Mouse (Mus musculus) MEL (cell line): ENCODE measurements at regions not wholly inside any gene's neighbourhood (a gene's known extent, or its start where the extent isn't known, plus 50 kb on each side); places are given as distances from the start of the nearest gene placed in this dataset.
"Not testable (repeated sequence)": the region's sequence is repeated elsewhere in the genome, so short reads cannot be mapped to it uniquely, and the experiment has no call there.

Experiments
- DNase-seq: peaks from one replicate; pipeline ENCODE4 v3.0.0; 2011; ENCODE audit warnings: low read depth, low spot score
- H3K27ac ChIP-seq: 2 replicates; pipeline ENCODE4 v1.5.1; 2012; ENCODE audit warnings: low read depth, mild to moderate bottlenecking, control low read depth, low read length, moderate library complexity; ENCODE audit not compliant: control insufficient read depth
- H3K27me3 ChIP-seq, 2 experiments: fragments of 150-350 bp in 1 of 2; sonication (generic) in 1 of 2; 2 replicates each; pipeline ENCODE4 v1.6.1; 2012; ENCODE audit warnings: low read length in 2 of 2, mild to moderate bottlenecking in 2 of 2, improper control_type of control experiment in 1 of 2, moderate library complexity in 1 of 2; ENCODE audit not compliant: insufficient read depth in 2 of 2, control insufficient read depth in 1 of 2
- H3K36me3 ChIP-seq, 2 experiments: 2 replicates each; pipeline ENCODE4 v1.6.1; 2012 to 2014; ENCODE audit warnings: low read length in 2 of 2, improper control_type of control experiment in 1 of 2, inconsistent platforms in 1 of 2, mild to moderate bottlenecking in 1 of 2; ENCODE audit not compliant: insufficient read depth in 2 of 2, control insufficient read depth in 1 of 2
- H3K4me1 ChIP-seq, 2 experiments: fragments of 150-350 bp in 1 of 2; sonication (generic) in 1 of 2; 2 replicates each; pipeline ENCODE4 v1.6.1; 2012; ENCODE audit warnings: low read length in 2 of 2, improper control_type of control experiment in 1 of 2, mild to moderate bottlenecking in 1 of 2; ENCODE audit not compliant: insufficient read depth in 2 of 2, control insufficient read depth in 1 of 2
- H3K4me3 ChIP-seq, 2 experiments: fragments of 150-350 bp in 1 of 2; sonication (generic) in 1 of 2; 2 replicates each; pipeline ENCODE4 v1.5.1; 2012; ENCODE audit warnings: low read depth in 2 of 2, low read length in 2 of 2, mild to moderate bottlenecking in 2 of 2, moderate library complexity in 2 of 2, control low read depth in 1 of 2, improper control_type of control experiment in 1 of 2; ENCODE audit not compliant: control insufficient read depth in 1 of 2, insufficient read depth in 1 of 2
- H3K79me2 ChIP-seq: 2 replicates; pipeline ENCODE4 v1.6.1; 2012; ENCODE audit warnings: mild to moderate bottlenecking, low read length, moderate library complexity; ENCODE audit not compliant: control insufficient read depth, poor library complexity, insufficient read depth
- H3K9ac ChIP-seq: 2 replicates; pipeline ENCODE4 v1.6.1; 2012; ENCODE audit warnings: low read depth, mild to moderate bottlenecking, control low read depth, low read length, moderate library complexity; ENCODE audit not compliant: control insufficient read depth, poor library complexity, severe bottlenecking
- H3K9me3 ChIP-seq: fragments of 150-350 bp; sonication (generic); replicated peaks from 2 replicates; pipeline ENCODE4 v1.6.1; 2012; ENCODE audit warnings: mild to moderate bottlenecking, low read length, improper control_type of control experiment, moderate library complexity; ENCODE audit not compliant: insufficient read depth
- EP300 ChIP-seq, 2 experiments: IDR thresholded peaks; 2 replicates each; pipeline ENCODE4 v1.6.1; 2011; ENCODE audit warnings: improper control_type of control experiment in 2 of 2, low read length in 2 of 2, low read depth in 1 of 2, mild to moderate bottlenecking in 1 of 2
- ETS1 ChIP-seq: IDR thresholded peaks from 2 replicates; pipeline ENCODE4 v1.6.1; 2012; ENCODE audit warnings: low read depth, mild to moderate bottlenecking, inconsistent platforms, low read length, improper control_type of control experiment, moderate library complexity
- MAFK ChIP-seq: IDR thresholded peaks from 2 replicates; pipeline ENCODE4 v1.6.1; 2011; ENCODE audit warnings: low read depth, mild to moderate bottlenecking, low read length, improper control_type of control experiment, borderline replicate concordance
- MAX ChIP-seq: IDR thresholded peaks from 2 replicates; pipeline ENCODE4 v1.6.1; 2011; ENCODE audit warnings: low read length, improper control_type of control experiment
- MAZ ChIP-seq: IDR thresholded peaks from 2 replicates; pipeline ENCODE4 v1.6.1; 2012; ENCODE audit warnings: low read depth, mild to moderate bottlenecking, inconsistent platforms, low read length, improper control_type of control experiment
- MEF2A ChIP-seq: IDR thresholded peaks from 2 replicates; pipeline ENCODE4 v1.6.1; 2014; ENCODE audit warnings: low read depth, mild to moderate bottlenecking, inconsistent platforms, low read length, improper control_type of control experiment; ENCODE audit not compliant: poor library complexity, insufficient replicate concordance, severe bottlenecking; ENCODE audit errors: extremely low read depth
- MYB ChIP-seq: IDR thresholded peaks from 2 replicates; pipeline ENCODE4 v1.6.1; 2011; ENCODE audit warnings: mild to moderate bottlenecking, low read depth, low read length, improper control_type of control experiment
- NELFE ChIP-seq: IDR thresholded peaks from 2 replicates; pipeline ENCODE4 v1.6.1; 2011; ENCODE audit warnings: low read depth, low read length, improper control_type of control experiment
- NRF1 ChIP-seq: IDR thresholded peaks from 2 replicates; pipeline ENCODE4 v1.6.1; 2014; ENCODE audit warnings: low read depth, mild to moderate bottlenecking, inconsistent platforms, low read length, improper control_type of control experiment, moderate library complexity; ENCODE audit not compliant: poor library complexity, insufficient read depth, severe bottlenecking
- POLR2A ChIP-seq, 2 experiments: IDR thresholded peaks; 2 replicates each; pipeline ENCODE4 v1.6.1; 2011 to 2012; ENCODE audit warnings: low read length in 2 of 2, mild to moderate bottlenecking in 2 of 2, control low read depth in 1 of 2, improper control_type of control experiment in 1 of 2, low read depth in 1 of 2, moderate library complexity in 1 of 2; ENCODE audit not compliant: control insufficient read depth in 1 of 2, insufficient read depth in 1 of 2, poor library complexity in 1 of 2
- POLR2AphosphoS2 ChIP-seq: IDR thresholded peaks from 2 replicates; pipeline ENCODE4 v1.6.1; 2011; ENCODE audit warnings: low read length, improper control_type of control experiment
- TBP ChIP-seq: IDR thresholded peaks from 2 replicates; pipeline ENCODE4 v1.8.0; 2011; ENCODE audit warnings: low read depth, low read length, improper control_type of control experiment
- TCF12 ChIP-seq: IDR thresholded peaks from 2 replicates; pipeline ENCODE4 v1.6.1; 2014; ENCODE audit warnings: low read depth, mild to moderate bottlenecking, inconsistent platforms, low read length, improper control_type of control experiment, moderate library complexity
- USF2 ChIP-seq, 2 experiments: IDR thresholded peaks; 2 replicates each; pipeline ENCODE4 v1.6.1; 2011 to 2012; ENCODE audit warnings: improper control_type of control experiment in 2 of 2, low read length in 2 of 2, borderline replicate concordance in 1 of 2, inconsistent platforms in 1 of 2, low read depth in 1 of 2, mild to moderate bottlenecking in 1 of 2; ENCODE audit not compliant: insufficient read depth in 1 of 2

DNA sequence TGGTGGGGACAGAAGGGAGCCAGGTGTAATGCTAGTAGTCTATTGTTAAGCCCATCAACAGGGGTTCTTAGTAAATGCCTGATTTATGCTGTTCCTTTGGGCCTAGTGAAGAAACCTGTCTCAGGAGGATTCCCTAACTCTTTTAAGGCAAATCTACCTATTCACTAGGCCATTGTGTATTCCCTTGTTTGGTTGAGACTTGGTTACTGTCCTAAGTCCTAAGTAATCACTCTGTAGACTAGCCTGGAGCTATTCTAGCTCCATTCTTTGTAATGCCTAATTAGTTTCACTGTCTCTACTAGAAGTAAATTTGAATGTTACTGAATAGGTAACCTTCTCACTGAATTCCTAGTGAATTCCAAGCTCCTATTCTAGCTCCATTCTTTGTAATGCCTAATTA, 948.2 kb upstream of the Fam98a start:
- H3K4me1 ChIP-seq, H3K9me3 ChIP-seq, H3K27me3 ChIP-seq, H3K36me3 ChIP-seq, H3K79me2 ChIP-seq, H3K27ac ChIP-seq, DNase-seq, H3K9ac ChIP-seq, H3K4me3 ChIP-seq: not testable (repeated sequence)

- H3K4me1 ChIP-seq, result peaks cover 0 to 3% of the 10 kb centered on the region in 2 experiments; a peak in 3 of 4 replicates
- H3K4me3 ChIP-seq, result no peak overlapping the region
- no peaks in the 10 kb centered on the region; a peak in 1 of 4 replicates for H3K36me3 ChIP-seq
- DNase-seq, result no peak
- H3K27ac ChIP-seq, result no peak overlapping the region
- H3K9me3 ChIP-seq, result no peaks in the 10 kb centered on the region
- no peaks in the 10 kb centered on the region for H3K27me3 ChIP-seq
- H3K79me2 ChIP-seq, result no peaks in the 10 kb centered on the region
- no peak overlapping the region for H3K9ac ChIP-seq
- TF ChIP-seq MEF2A, result no peak
- no peak for TF ChIP-seq EP300 (IDR thresholded peaks at IDR 0.05; ENCODE audit: low read depth in 1 of 2, low read length in 2 of 2)
- TF ChIP-seq TCF12, result no peak
- TF ChIP-seq MAZ, result no peak
- TF ChIP-seq POLR2A (IDR thresholded peaks at IDR 0.05; ENCODE audit: control insufficient read depth in 1 of 2, insufficient read depth in 1 of 2, low read depth in 1 of 2, low read length in 2 of 2, poor library complexity in 1 of 2), result no peak
- no peak for TF ChIP-seq TBP
- no peak for TF ChIP-seq NELFE
- TF ChIP-seq NRF1, result no peak
Measured at GRCm38 (mm10) chr17:76487347-76487746, 935.6 kb upstream of the Fam98a start.

- Histone ChIP-seq H3K79me2 (no peaks in the 10 kb centered on the region), H3K4me3 (0 out of 4 replicates have a peak overlapping the region, but pooled peaks of 1 of the 2 experiments have one; percentile 19), H3K4me1 (peaks cover 0 to 3% of the 10 kb centered on the region in 2 experiments; a peak in 3 of 4 replicates), H3K9ac (no peak overlapping the region), H3K36me3 (no peaks in the 10 kb centered on the region; a peak in 1 of 4 replicates), H3K27me3 (no peaks in the 10 kb centered on the region), H3K9me3 (no peaks in the 10 kb centered on the region), H3K27ac (no peak overlapping the region)
- TF ChIP-seq ETS1 (peak; percentile 50; the same call in 1 of the 2 replicates), USF2 (IDR thresholded peaks at IDR 0.05; ENCODE audit: borderline replicate concordance in 1 of 2, insufficient read depth in 1 of 2, low read depth in 1 of 2, low read length in 2 of 2) (no peak), MYB (no peak), MAFK (0 out of 2 replicates have a peak, but pooled peaks have one; percentile 64), MAX (no peak), POLR2AphosphoS2 (no peak)
- peak; percentile 43 for DNase-seq
Measured at GRCm38 (mm10) chr17:76484130-76484529, 932.4 kb upstream of the Fam98a start.
